Mouse (Mus musculus): Measurements from ENCODE around the gene Gart.
"Not testable (repeated sequence)": the region's sequence is repeated elsewhere in the genome, so short reads cannot be mapped to it uniquely, and the experiment has no call there.

Gart gene

DNA sequence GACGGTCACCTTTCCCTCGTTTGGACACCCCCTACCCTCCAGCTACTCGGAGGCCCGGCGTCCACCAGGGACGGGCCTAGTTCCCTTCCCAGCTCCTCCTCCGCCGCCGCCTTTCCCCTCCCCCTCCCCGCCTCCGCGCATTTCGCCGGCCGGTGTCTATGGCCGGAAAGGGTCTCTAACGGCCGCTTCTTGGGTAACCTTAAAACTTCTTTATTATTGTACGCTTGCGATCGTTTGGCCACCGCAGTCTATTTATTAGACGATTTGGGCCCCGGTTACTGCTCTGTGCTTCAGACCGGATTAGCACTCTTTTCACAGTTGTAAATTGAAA is 1.4 kb upstream of the Gart start:
- peak; percentile 57 for DNase-seq (ENCODE audit: low read depth, low spot score)

DNA sequence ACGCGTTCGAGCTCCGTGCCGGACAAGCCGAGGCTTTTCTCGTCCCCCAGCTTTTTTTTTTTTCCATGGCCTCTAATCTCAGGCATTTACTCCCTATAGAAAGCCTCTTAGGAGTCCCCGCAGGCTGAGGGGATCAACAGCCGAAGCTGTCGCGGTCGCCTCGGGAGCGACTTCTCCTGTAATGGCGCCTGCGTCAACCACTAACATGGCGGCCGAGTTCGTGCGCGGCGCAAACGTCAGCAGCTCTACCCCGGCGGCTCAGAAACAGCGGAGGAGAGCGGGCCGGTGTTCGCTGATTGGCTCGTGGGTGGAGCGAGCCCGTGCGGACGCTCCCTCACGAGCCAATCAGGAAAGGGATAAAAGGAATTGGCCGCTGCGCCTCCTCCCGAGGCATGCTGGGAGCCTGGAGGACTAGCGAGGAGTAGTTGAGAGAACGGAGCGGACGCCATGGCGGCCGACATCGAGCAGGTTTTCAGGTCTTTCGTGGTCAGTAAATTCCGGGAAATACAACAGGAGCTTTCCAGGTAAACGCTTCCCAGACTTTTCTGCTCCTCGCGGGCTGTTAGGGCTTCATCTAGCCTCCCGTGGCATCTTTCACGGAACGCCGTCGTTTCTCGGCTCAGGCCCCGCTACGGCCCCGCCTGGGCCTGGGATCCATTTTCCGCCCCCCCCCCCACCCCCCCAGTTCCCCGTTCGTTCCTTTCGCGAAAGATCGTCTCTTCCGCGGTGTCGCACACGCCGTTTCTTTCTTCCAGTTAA is 888 bp upstream of the Gart start, which contains the start of gene Son:
Son (plus strand) TSS at position 46 of the 759 bp plus-strand sequence.
- DNase-seq (ENCODE audit: low read depth, low spot score): peak; percentile 95

DNA sequence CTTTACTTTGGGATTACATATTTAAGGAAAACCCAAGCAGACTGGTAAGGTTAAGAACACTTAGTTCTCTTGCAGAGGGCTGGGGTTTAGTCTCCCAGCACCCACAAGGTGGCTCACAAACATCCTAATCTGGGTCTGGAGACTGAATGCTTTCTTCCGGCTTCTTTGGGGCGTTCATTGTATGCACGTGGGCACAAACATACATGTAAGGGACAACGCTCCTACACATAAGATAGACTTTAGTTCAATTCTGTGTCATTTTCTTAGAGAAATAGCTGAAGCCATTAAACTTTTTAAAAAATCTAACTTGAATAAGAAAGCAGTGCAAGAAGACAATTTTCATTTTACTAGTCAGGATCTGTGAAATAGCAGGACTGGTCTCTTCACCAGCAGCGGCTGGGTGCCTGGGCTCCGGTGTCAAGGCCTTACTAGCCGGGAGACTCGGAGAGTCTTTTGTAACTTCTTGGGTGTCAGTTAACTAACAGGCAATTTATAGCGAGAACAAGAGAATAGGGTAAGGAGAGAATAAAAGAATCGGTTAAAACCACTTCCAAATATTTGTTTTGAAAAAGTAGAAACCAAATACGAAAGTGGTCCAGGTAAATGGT is 653 bp downstream of the Gart start:
- DNase-seq (ENCODE audit: low read depth, low spot score): no peak

DNA sequence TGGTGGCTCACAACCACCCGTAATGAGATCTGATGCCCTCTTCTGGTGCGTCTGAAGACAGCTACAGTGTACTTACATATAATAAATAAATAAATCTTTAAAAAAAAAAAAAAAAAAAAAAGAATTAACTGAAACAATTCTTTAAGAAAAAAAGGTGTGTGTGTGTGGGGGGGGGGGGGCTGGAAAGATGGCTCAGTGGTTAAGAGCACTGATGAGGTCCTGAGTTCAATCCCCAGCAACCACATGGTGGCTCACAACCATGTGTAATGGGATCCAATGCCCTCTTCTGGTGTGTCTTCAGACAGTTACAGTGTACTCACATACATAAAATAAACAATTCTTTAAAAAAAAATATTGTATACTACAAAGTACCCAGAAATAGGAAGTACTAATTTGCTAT is 1.3 kb downstream of the Gart start:
- DNase-seq (ENCODE audit: low read depth, low spot score): not testable (repeated sequence)

DNA sequence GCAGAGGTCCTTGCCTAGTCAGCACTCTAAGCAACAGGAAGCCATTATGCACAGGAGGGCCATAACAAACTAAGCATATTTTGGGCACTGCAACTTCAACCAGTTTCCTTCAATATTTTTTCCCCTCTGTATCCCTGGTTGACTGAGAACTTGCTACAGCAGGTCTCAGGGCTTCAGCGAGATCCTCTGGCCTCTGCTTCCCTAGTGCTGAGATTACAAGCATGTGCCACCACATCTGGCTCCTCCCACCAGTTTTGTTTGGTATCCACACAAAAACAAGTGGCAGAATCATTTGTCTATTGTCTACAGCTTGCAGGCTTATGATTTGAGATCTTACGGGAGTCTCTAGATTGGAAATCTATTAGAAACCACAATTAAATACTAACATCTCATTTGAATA is 1.9 kb downstream of the Gart start:
- DNase-seq (ENCODE audit: low read depth, low spot score): no peak

DNA sequence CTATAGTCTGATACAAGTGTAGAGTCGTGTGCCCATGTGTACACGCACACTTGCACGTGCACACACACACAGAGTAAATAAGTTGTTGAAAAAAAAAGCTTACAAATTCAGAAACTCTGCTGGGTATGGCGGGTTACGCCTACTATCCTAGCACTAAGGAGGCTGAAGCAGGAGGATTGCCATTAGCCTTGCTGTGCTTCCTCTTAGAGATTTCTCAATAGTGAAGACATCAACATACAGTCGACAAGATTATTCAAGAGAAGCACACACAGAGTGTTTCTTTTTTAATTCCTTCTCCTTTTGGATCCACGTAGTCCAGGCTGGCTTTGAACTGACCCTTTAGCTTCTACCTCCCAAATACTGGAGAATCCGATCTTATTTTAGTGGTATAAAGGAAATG is 6.6 kb downstream of the Gart start:
- DNase-seq (ENCODE audit: low read depth, low spot score): no peak

DNA sequence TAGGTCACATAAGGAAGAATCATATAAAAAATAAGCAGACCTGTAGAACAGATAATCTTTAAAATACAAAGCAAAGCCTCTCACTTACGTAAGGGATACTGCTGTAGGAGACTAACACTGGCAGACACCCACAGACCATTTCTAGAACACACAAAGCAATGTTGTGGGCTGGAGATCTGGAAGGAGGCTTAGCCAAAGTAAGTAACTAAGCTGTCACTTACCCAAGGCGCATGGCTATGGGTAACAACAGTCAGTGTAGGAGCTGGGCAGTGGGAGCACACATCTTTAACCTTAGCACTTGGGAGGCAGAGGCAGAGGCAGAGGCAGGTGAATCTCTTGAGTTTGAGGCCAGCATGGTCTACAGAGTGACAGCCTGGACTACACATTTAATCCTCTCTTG is 7.1 kb downstream of the Gart start:
- DNase-seq (ENCODE audit: low read depth, low spot score): no peak

DNA sequence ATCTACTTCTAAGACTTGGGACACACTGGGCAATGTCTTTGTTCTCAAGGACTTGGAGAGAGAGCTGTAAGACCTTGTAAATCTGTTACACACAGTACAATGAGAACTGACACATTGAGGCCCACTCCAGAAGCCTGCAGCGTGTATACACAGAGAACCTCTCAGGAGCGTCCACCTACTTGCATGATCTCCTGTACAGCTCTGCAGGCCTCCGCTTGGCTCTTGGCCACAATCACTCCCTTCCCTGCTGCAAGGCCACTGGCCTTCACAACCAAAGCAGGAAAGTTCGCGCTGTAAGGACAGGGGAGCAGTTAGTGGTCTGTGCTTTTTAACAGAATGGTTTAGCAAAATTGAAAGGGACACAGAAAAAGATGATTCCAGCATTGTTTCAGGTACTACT is 7.6 kb downstream of the Gart start:
- DNase-seq (ENCODE audit: low read depth, low spot score): no peak

DNA sequence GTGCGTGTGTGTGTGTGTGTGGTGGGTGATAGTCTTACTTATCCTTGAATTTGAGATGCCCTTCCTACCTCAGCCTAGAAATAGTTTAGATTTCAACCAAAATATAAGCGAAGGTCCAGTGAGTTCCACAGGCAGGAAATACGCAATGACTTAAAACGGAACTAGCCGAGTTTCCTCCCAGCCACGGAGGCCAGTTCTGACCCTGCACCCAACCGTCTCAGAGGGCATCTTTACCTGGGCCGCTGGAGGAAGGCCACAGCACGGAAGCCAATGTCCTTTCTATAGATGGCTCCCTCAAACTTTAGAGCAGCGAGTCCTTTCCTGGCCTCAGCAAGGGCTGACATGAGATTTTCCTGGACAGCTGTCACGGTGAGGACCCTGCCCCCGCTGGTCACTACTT is 13.1 kb downstream of the Gart start:
- DNase-seq (ENCODE audit: low read depth, low spot score): no peak

DNA sequence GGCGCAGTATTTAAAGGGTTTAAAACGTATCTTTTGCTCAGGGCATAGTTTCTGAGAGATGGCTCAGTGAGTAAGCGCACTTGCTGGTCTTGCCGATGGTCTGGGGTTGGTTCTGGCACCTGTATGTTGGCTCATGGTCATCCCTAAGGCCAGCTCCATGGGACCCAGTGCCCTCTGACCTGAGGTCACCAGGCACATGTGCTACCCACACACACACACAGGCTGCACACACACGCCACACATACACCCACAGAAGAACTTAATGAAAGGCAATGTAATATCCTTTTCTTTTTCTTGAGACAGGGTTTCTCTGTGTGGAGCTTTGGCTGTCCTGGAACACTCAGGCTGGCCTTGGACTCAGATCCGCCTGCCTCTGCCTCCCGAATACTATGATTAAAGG is 13.8 kb downstream of the Gart start:
- no peak for DNase-seq (ENCODE audit: low read depth, low spot score)

DNA sequence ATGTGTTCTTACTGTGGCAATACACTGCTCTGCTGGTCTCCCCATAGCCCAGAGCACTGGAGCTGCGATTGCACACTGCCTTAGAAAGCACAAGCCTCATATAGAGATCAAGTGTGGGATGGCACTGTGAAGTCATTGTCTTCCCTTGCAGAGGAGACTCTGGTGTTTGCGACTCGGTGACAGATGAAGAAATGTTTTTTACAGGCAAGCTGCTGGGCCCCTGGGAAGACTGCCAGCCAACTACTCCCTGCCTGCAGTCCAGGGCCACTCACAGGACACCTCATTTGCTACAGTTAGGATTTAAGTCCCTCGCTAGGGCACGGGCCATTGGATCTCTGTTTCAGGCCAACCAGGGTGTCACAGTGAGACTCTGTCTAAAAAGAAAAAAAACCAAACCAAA is 14.3 kb downstream of the Gart start:
- DNase-seq (ENCODE audit: low read depth, low spot score): no peak

DNA sequence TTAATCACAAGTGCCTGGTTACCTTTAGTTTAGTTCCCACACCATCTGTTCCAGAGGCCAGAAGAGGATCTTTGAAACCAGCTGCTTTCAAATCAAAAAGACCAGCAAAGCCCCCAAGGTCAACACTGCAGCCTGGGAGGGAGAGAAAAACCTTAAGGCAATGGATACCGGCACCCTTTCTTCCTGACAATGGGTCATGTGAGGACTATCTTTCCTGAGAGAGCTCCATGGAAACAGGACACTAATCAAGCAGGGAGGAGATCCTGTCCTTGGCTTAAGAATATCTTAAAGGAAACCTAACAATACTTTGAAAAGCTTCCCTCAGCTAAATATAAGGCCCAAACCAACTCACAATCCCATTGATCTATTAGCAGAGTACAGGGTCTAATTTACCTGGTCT is 16.2 kb downstream of the Gart start:
- DNase-seq (ENCODE audit: low read depth, low spot score): no peak

DNA sequence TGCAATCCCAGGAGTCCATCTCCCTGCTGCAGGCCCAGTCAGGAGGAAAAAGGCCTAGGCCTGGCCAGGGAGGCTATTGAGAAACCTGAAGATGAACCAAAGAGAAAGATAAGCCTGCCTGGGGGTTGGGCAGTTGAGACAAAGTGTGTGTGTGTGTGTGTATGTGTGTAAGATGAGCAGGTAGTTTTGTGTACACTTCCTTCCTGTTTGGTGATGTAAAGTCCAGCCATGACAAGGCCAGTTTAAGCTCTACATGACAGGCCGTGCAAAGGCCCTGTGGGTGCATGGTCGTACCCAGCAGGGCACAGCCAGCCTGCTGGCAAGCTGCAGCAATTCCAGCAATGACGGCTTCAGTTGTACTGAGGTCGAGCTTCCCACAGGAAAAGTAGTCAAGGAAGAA is 17.0 kb downstream of the Gart start:
- DNase-seq (ENCODE audit: low read depth, low spot score): no peak

DNA sequence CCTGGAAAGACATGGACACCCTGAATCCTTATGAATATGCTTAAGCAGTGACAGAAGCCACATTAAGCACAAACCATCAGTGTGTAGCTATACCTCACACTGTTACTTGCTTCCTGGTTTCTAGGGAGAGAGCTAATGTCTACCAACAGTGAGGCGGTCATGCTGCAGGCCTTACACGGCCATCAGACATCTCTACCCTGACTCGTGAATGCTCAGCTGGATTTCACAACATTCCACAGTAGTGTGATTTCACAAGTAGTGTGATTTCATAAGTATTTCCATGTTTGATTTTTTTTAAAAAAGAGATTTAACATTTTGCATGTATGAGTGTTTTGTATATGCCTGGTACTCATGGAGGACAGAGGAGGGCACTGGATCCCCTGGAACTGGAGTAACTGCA is 18.1 kb downstream of the Gart start:
- no peak for DNase-seq (ENCODE audit: low read depth, low spot score)

DNA sequence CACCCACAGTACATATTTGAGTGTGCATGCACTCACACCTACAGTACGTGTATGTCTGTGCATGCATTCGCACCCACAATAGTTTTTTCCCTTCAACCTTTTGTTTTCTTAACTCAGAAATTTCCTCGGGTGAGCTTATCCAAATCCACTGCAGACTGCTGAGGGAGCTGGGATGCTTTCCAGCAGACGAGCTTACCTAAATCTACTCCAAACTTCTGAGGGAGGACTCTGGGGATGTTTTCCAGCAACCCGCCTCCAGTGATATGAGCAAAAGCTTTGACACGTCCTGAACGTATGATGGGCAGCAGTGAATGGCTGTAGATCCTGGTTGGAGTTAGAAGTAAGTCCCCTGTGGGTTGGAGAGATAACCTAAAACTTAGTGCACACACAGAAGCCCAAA is 18.9 kb downstream of the Gart start:
- DNase-seq (ENCODE audit: low read depth, low spot score): no peak

DNA sequence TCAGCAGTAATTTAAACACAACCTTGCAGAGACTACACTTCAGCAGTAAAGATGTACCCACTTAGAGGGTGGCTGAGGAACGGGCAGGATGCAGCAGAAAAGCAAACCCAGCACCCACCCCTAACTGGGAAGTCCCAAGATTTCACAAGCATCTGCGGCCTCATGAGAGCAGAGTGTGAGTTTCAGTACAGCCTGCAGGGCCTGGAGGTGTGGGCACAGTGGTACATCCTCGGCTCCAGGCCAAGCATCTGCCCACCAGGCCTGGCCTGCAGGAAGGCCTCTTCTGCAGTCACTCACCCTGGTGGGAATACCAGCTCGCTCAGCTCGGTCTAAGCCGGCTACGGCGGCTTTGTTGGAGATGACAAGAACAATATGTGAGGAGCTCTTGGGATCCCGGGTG is 23.7 kb downstream of the Gart start:
- no peak for DNase-seq (ENCODE audit: low read depth, low spot score)

DNA sequence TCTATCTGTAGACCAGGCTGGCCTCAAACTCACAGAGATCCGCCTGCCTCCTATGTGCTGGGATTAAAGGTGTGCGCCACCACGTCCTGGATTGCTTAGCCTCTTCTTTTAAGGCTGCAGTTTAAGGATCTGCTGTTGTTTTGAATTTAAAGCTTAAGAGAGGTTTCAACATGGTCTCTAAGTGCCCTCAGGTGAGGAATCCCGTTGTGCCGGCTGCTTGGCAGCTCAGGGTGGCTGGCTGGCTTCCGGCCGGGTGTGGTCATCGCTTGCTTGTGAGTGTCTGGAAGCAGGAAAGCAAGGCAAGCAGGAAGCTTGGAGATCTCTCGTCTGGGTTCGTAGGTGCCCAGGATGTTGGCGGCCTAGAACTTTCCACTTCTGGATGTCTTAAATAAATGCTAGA is 25.8 kb downstream of the Gart start:
- no peak for DNase-seq (ENCODE audit: low read depth, low spot score)

DNA sequence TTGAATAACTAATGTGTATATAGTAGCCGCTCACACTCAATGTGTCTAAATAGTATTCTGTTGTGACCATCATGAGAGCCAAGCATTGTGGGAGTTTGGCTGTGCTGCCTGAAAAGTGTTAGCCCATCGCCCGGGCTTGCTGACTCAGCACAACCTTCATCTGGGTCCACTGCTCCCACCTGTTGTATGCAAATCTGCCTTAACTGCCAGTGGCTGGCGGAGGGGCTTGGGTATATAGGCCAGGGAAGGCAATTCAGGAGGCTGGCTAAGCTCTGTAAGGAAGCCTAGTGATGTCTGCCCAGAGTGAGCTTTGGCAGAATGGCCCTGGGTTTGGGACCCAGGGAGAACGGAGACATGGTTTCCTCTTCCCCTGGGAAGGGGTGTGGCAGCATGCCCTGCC is 26.6 kb downstream of the Gart start:
- no peak for DNase-seq (ENCODE audit: low read depth, low spot score)

DNA sequence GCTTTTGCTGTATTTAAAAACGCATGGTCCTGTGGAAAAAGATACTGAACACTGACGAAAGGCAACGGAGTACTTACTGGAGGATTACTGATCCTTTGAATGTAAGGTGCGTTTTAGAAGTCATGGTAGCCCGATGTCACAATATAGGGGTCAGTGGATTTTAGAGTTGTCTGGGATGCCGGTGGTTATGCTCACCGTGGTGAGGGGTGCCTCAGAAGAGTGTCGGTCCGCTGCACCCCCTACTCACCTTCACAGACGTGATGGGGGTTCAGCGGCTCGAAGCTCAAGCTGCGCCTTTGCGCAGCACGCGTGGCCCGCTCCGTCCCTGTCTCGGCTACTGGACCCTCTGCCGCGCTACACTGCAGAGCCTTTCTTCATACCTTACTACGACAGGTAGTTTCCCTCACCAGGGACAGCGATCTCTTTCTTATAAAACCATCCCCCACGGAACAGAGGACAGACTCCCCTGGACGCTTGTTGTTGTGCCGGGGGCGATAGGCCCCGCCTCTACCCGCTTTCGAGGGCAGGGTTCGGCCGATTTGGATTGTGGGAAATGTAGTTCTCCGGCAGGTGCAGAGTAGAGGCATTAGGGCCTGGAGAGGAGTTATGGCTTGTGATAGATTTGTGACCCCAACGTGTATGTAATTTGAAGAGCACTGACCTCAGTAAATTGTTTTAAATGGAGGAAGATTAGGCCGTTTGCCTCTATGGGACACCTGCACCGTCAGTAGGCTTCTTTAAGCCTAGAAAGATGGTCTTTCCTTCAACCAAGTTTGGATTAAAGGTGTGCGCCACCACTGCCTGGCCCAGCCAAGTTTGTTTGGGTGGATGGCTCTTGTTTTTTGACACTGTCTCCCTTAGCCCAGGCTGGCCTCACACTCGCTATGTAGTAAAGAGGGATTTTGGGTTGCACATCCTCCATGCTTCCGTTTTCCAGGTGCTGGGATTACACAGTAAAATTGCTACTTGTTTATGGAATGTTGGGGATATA is 27.9 kb downstream of the Gart start, which contains the start of gene Dnajc28:
Dnajc28 (minus strand) TSS at position 516 of the 991 bp plus-strand sequence.
- peak; percentile 62 for DNase-seq (ENCODE audit: low read depth, low spot score)

DNA sequence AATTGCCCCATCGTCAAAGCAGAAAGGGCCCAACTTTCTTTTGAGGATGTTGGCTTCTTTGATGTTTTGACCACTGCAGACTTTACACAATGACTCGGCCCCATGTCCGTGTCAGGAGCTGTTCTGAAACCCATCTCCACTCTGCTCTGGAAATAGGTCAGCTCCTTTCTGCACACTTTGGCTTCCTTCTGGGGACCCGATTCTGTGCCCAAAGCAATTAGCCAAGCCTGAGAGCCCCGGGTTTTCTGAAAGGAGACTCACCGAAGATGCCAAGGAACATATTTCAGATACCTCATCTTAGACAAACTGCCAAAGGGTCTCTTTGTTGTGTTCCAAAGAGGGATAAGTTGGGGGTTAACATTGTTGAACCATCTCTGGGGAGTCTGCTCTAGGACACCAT is 32.2 kb downstream of the Gart start:
- DNase-seq (ENCODE audit: low read depth, low spot score): no peak

DNA sequence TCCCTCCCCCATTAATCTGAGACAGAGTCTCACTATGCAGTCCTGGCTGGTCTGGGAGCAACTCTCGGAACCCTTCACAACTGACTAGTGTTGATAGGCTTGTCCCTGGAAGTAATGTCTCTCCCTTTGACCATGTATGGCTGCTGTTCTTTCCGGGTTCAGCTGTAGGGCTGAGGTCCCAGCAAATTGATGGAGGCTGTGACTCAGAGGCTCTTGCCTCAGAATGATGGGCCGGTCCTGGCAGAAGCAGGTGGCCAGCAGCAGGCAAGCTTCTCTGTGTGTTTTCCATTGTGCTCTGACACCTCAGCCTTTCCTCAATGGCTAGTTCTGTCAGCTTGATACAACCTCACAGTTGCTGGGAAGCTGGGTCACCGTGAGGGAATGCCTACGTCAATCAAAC is 34.2 kb downstream of the Gart start:
- no peak for DNase-seq (ENCODE audit: low read depth, low spot score)

DNA sequence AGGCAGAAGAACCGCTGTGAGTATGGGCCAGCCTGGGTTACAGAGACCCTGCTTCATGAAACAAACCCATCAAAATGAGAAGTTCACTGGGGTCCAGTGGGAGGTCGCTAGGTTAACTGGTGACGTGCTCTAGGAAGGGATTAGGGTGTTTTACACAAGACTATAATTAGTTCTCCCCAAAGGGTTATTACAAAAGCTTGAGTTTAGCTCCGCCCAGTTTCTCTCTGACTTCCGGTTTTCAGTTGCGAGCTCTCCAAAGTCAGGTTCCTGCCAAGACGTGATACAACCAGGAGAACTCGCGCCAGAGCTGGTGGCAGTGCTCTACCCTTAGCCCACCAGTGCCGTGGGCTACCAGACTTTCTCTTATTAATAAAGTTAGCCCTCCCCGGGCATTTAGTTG is 35.5 kb downstream of the Gart start:
- no peak for DNase-seq (ENCODE audit: low read depth, low spot score)

All from c-Kit-negative CD71-positive TER-119-positive erythroid progenitor cells, embryonic 14.5 days (primary cell).